Mouse (Mus musculus): ENCODE results near the gene Pfkfb1. TPM values are rescaled to one million over a fixed set of nuclear protein-coding genes. Genes with fewer than 3 reads are reported as not detected.
A peak's percentile ranks its signal among the peaks of the same experiment; 100 is the strongest.

Pfkfb1 gene
- polyA plus RNA-seq, 1 experiment from 2014 or later: 8.7 TPM

- H3K4me3 ChIP-seq (ENCODE audit: low read depth, low read length): peak overlapping the region; percentile 48
- H3K9ac ChIP-seq (ENCODE audit: low read length): peak overlapping the region; percentile 44
- no peaks in the 10 kb centered on the region; the same call in 1 of the 2 replicates for H3K27me3 ChIP-seq (replicated peaks; ENCODE audit: control insufficient read depth, insufficient read depth, low read length)
- no peaks in the 10 kb centered on the region for H3K4me1 ChIP-seq (replicated peaks; ENCODE audit: control insufficient read depth, insufficient read depth, low read length)
- 34% methylated on average over 21 of the region's 44 CpGs for WGBS
- peak overlapping the region; percentile 48 for H3K4me2 ChIP-seq (ENCODE audit: low read length)
- H3K36me3 ChIP-seq (ENCODE audit: control insufficient read depth, insufficient read depth, low read length): no peaks in the 10 kb centered on the region; the same call in 1 of the 2 replicates
- DNase-seq (ENCODE audit: low spot score): no peak
- H3K27ac ChIP-seq (ENCODE audit: low read depth): no peak overlapping the region
- no peaks in the 10 kb centered on the region for H3K9me3 ChIP-seq (ENCODE audit: control insufficient read depth, low read length)
- ATAC-seq (replicated peaks; ENCODE audit: low FRiP score, low TSS enrichment, low read depth): peak; percentile 71
These were observed 68.3 kb downstream of the Pfkfb1 start for GRCm38 (mm10) chrX:150656122-150656907.

DNA sequence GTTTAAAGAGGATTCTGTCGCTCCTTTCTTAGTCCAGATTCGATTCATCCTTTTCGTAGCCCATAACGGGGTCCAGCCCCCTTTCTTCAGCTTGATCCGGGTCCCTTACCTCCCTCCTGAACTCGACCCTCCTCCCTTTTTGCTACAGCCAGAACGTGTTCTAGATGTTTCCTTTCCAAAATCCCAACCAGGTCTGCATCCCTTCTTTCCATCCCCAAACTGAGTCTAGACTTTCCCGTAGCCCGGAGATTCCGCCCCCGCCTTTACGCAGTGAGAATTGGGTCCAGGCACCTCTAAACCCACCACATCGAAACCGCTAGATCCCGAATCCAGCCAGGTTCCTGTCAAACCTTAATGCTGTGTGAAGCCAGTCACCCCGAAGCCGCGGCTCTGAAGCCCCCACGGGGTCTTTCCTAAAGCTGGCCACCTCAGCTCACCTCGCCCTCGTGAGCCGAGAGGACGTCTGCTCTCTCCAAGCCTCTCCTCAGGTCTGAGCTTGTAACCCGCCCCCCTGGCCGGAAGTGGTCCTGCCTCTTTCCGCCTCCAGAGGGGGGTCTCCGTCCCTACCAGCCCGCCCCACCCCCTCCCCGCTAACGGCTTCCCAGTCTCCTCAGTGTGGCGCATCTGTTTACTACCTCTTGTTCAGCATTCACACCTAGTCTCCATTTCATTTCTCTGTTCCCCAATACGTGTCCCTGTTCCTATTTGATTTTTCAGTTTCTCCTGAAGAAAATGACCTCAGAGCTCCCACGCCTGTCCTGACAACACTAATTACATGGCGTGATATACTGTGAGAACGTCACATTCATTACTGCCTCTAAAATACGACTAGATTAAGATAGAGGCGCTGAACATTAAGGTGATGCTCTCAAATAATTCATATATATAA lies 69.1 kb downstream of the Pfkfb1 start, which contains the start of gene Tro:
Gene Tro (minus strand): TSS at position 676 of the 889 bp plus-strand sequence.
- Histone ChIP-seq H3K27ac (ENCODE audit: low read depth) (no peak within 1 kb of the TSS), H3K4me1 (replicated peaks; ENCODE audit: control insufficient read depth, insufficient read depth, low read length) (no peaks in the 10 kb centered on the region), H3K4me3 (ENCODE audit: low read depth, low read length) (peak within 1 kb of the TSS; percentile 48), H3K4me2 (ENCODE audit: low read length) (peak within 1 kb of the TSS; percentile 48), H3K36me3 (ENCODE audit: control insufficient read depth, insufficient read depth, low read length) (no peaks in the 10 kb centered on the region; the same call in 1 of the 2 replicates), H3K9ac (ENCODE audit: low read length) (peak within 1 kb of the TSS; percentile 44), H3K27me3 (replicated peaks; ENCODE audit: control insufficient read depth, insufficient read depth, low read length) (no peaks in the 10 kb centered on the region; the same call in 1 of the 2 replicates), H3K9me3 (ENCODE audit: control insufficient read depth, low read length) (no peaks in the 10 kb centered on the region)
- 15% methylated on average over 36 of the region's 37 CpGs for WGBS
- DNase-seq (ENCODE audit: low spot score): peak; percentile 74
- ATAC-seq (replicated peaks; ENCODE audit: low FRiP score, low TSS enrichment, low read depth): peak; percentile 86

GRCm38 (mm10) chrX:150657797-150658118 lies 69.7 kb downstream of the Pfkfb1 start:
- Histone ChIP-seq H3K27me3 (replicated peaks; ENCODE audit: control insufficient read depth, insufficient read depth, low read length) (no peaks in the 10 kb centered on the region; the same call in 1 of the 2 replicates), H3K4me3 (ENCODE audit: low read depth, low read length) (peak overlapping the region; percentile 48), H3K27ac (ENCODE audit: low read depth) (no peak overlapping the region), H3K36me3 (ENCODE audit: control insufficient read depth, insufficient read depth, low read length) (no peaks in the 10 kb centered on the region; the same call in 1 of the 2 replicates), H3K4me2 (ENCODE audit: low read length) (peak overlapping the region; percentile 48), H3K4me1 (replicated peaks; ENCODE audit: control insufficient read depth, insufficient read depth, low read length) (no peaks in the 10 kb centered on the region), H3K9ac (ENCODE audit: low read length) (no peak overlapping the region), H3K9me3 (ENCODE audit: control insufficient read depth, low read length) (no peaks in the 10 kb centered on the region)
- DNase-seq (ENCODE audit: low spot score) (no peak), ATAC-seq (replicated peaks; ENCODE audit: low FRiP score, low TSS enrichment, low read depth) (no peak)
- 44% methylated on average over 3 of the region's 3 CpGs for whole genome bisulfite sequencing

DNA sequence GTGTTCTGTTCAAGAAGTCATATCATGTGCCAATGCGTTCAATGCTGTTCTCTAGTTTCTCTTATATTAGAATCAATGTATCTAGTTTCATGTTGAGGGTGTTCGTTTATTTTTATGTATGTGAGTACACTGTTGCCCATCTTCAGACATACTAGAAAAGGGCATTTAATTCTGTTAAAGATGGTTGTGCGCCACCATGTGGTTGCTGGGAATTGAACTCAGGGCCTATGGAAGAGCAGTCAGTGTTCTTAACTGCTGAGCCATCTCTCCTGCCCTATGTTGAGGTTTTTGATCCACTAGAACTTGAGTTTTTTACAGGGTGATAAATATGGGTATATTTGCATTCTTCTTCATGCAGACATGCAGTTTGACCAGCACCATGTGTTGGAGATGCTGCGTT lies 74.8 kb downstream of the Pfkfb1 start:
- ATAC-seq (replicated peaks; ENCODE audit: low FRiP score, low TSS enrichment, low read depth): no peak
- Histone ChIP-seq H3K27me3 (replicated peaks; ENCODE audit: control insufficient read depth, insufficient read depth, low read length) (no peaks in the 10 kb centered on the region; the same call in 1 of the 2 replicates), H3K27ac (ENCODE audit: low read depth) (no peak overlapping the region), H3K4me1 (replicated peaks; ENCODE audit: control insufficient read depth, insufficient read depth, low read length) (no peaks in the 10 kb centered on the region), H3K9me3 (ENCODE audit: control insufficient read depth, low read length) (no peaks in the 10 kb centered on the region), H3K9ac (ENCODE audit: low read length) (no peak overlapping the region), H3K4me3 (ENCODE audit: low read depth, low read length) (no peak overlapping the region), H3K36me3 (ENCODE audit: control insufficient read depth, insufficient read depth, low read length) (no peaks in the 10 kb centered on the region), H3K4me2 (ENCODE audit: low read length) (no peak overlapping the region)
- DNase-seq (ENCODE audit: low spot score): no peak
- WGBS: 29% methylated on average over 4 of the region's 4 CpGs

GRCm38 (mm10) chrX:150677505-150677904 lies 89.5 kb downstream of the Pfkfb1 start:
- Histone ChIP-seq H3K27me3 (replicated peaks; ENCODE audit: control insufficient read depth, insufficient read depth, low read length) (no peaks in the 10 kb centered on the region), H3K4me1 (replicated peaks; ENCODE audit: control insufficient read depth, insufficient read depth, low read length) (no peaks in the 10 kb centered on the region), H3K36me3 (ENCODE audit: control insufficient read depth, insufficient read depth, low read length) (no peaks in the 10 kb centered on the region), H3K9me3 (ENCODE audit: control insufficient read depth, low read length) (no peaks in the 10 kb centered on the region), H3K4me3 (ENCODE audit: low read depth, low read length) (no peak overlapping the region), H3K27ac (ENCODE audit: low read depth) (no peak overlapping the region), H3K9ac (ENCODE audit: low read length) (no peak overlapping the region), H3K4me2 (ENCODE audit: low read length) (no peak overlapping the region)
- WGBS: 56% methylated on average over 1 of the region's 1 CpGs
- ATAC-seq (replicated peaks; ENCODE audit: low FRiP score, low TSS enrichment, low read depth) (no peak), DNase-seq (ENCODE audit: low spot score) (no peak)

Small RNA genes within 50 kb of the gene (microRNA-seq; reads per million reads assigned to microRNA genes)
- not detected for gene Mir3620

Other genes with a start within 250 kb of the Pfkfb1 start
- gene Tmem29, start 129.1 kb upstream of the Pfkfb1 start, polyA plus RNA-seq (2014; fragmentation: Nextera tagmentation; extraction: Ambion mirVana): 33.9 and 37.5 TPM in 2 replicates
- gene Alas2, start 40.9 kb upstream of the Pfkfb1 start, polyA plus RNA-seq (2014; fragmentation: Nextera tagmentation; extraction: Ambion mirVana): 21.0 and 34.4 TPM in 2 replicates
- 16.0 and 22.6 TPM in 2 replicates for gene Apex2, start 1.6 kb downstream of the Pfkfb1 start, polyA plus RNA-seq (2014; fragmentation: Nextera tagmentation; extraction: Ambion mirVana)
- gene Tro, start 69.4 kb downstream of the Pfkfb1 start, polyA plus RNA-seq (2014; fragmentation: Nextera tagmentation; extraction: Ambion mirVana): 25.8 and 26.1 TPM in 2 replicates
- gene Maged2, start 226.1 kb downstream of the Pfkfb1 start, polyA plus RNA-seq (2014; fragmentation: Nextera tagmentation; extraction: Ambion mirVana): 458 and 513 TPM in 2 replicates